6 mouse cellular contexts compared by ENCODE assay signal in genomic region chr2:29527480-29527879, GRCm38 (mm10).
DNase-seq lines count a peak whose midpoint lies in the region; ATAC-seq lines count a peak whose summit lies in the region.
"Not testable (repeated sequence)": the region's sequence is repeated elsewhere in the genome, so short reads cannot be mapped to it uniquely, and the experiment has no call there.

No protein-coding gene starts in this region.

- ATAC-seq in forebrain, embryonic 15.5 days (replicated peaks); forebrain, embryonic 16.5 days: not testable (repeated sequence)

- H3K9me3 ChIP-seq in forebrain, embryonic 15.5 days; forebrain, embryonic 16.5 days (ENCODE audit: control insufficient read depth, low read length); hindbrain, embryonic 10.5 days: not testable (repeated sequence)

- H3K4me2 ChIP-seq in forebrain, embryonic 15.5 days (replicated peaks); forebrain, embryonic 16.5 days (ENCODE audit: low read length): not testable (repeated sequence)

- 89% methylated on average over 8 of the region's 9 CpGs for WGBS in forebrain, embryonic 15.5 days
- WGBS in forebrain, embryonic 16.5 days: 93% methylated on average over 6 of the region's 9 CpGs
- WGBS in hindbrain, embryonic 10.5 days: 89% methylated on average over 9 of the region's 9 CpGs

- DNase-seq in ES-CJ7 (ENCODE audit: low read depth, low spot score) (peak; percentile 55), R1 (ENCODE audit: low read depth, low spot score) (peak; percentile 41), ZHBTc4 (ENCODE audit: low read depth, low spot score) (peak; percentile 56)
- DNase-seq in hindbrain, embryonic 10.5 days (ENCODE audit: low spot score): not testable (repeated sequence)

- H3K9ac ChIP-seq in forebrain, embryonic 15.5 days (replicated peaks); forebrain, embryonic 16.5 days (replicated peaks; ENCODE audit: low read depth, low read length): not testable (repeated sequence)

- H3K27me3 ChIP-seq in forebrain, embryonic 15.5 days; forebrain, embryonic 16.5 days (replicated peaks; ENCODE audit: control insufficient read depth, insufficient read depth, low read length); hindbrain, embryonic 10.5 days (ENCODE audit: insufficient read depth, poor library complexity, severe bottlenecking): not testable (repeated sequence)

- peak overlapping the region; percentile 80; the same call in 1 of the 2 replicates for H3K27ac ChIP-seq in forebrain, embryonic 15.5 days (replicated peaks)
- H3K27ac ChIP-seq in forebrain, embryonic 16.5 days (ENCODE audit: low read length): peak overlapping the region; percentile 87; the same call in 1 of the 2 replicates
- 0 out of 2 replicates have a peak overlapping the region, but pooled peaks have one; percentile 46 for H3K27ac ChIP-seq in hindbrain, embryonic 10.5 days

- not testable (repeated sequence) for H3K4me3 ChIP-seq in forebrain, embryonic 15.5 days; forebrain, embryonic 16.5 days (replicated peaks; ENCODE audit: low read length); hindbrain, embryonic 10.5 days

- H3K36me3 ChIP-seq in forebrain, embryonic 15.5 days; forebrain, embryonic 16.5 days (ENCODE audit: control insufficient read depth, insufficient read depth); hindbrain, embryonic 10.5 days: not testable (repeated sequence)

- H3K4me1 ChIP-seq in forebrain, embryonic 15.5 days: peaks cover 51% of the 10 kb centered on the region
- peaks cover 43% of the 10 kb centered on the region for H3K4me1 ChIP-seq in forebrain, embryonic 16.5 days (replicated peaks; ENCODE audit: control insufficient read depth, insufficient read depth, low read length)
- H3K4me1 ChIP-seq in hindbrain, embryonic 10.5 days (replicated peaks): peaks cover 45% of the 10 kb centered on the region
